In genomic region chr2:35756467-35756866, GRCm38 (mm10) we compare ENCODE assay signal across 18 mouse cellular contexts.
DNase-seq lines count a peak whose midpoint lies in the region; ATAC-seq and TF ChIP-seq lines count a peak whose summit lies in the region.
"Had no signal": no experiment of that assay in that cellular context is flagged by ENCODE, and none has a peak within 500 bp of the region (broad histone marks: within the 10 kb centered on the region; RNA-seq: fewer than 3 reads in every experiment).

No protein-coding gene starts in this region.

- no peak for TF ChIP-seq CTCF in liver, postnatal 0 days (IDR thresholded peaks at IDR 0.05; ENCODE audit: low read depth)
- TF ChIP-seq CTCF in left cerebral cortex, adult 2 months (IDR thresholded peaks at IDR 0.05) = no peak

- H3K27me3 ChIP-seq in liver, postnatal 0 days (ENCODE audit: insufficient read depth, low read length) = no peaks in the 10 kb centered on the region
- H3K27me3 ChIP-seq: forebrain, embryonic 13.5 days; kidney, embryonic 15.5 days; liver, embryonic 15.5 days; stomach, embryonic 15.5 days had no signal

- H3K9ac ChIP-seq in liver, postnatal 0 days (replicated peaks) = no peak overlapping the region
- H3K9ac ChIP-seq: forebrain, embryonic 13.5 days; kidney, embryonic 15.5 days; liver, embryonic 15.5 days; stomach, embryonic 15.5 days had no signal

- H3K27ac ChIP-seq in liver, postnatal 0 days (ENCODE audit: low read depth) = no peak overlapping the region
- H3K27ac ChIP-seq in left cerebral cortex, adult 2 months = no peak overlapping the region
- H3K27ac ChIP-seq: forebrain, embryonic 13.5 days; kidney, embryonic 15.5 days; liver, embryonic 15.5 days; stomach, embryonic 15.5 days had no signal

- WGBS in liver, postnatal 0 days (ENCODE audit: insufficient replicate concordance) = 25% methylated on average over 7 of the region's 7 CpGs

- no peaks in the 10 kb centered on the region for H3K36me3 ChIP-seq in liver, postnatal 0 days (replicated peaks; ENCODE audit: insufficient read depth, low read length)
- H3K36me3 ChIP-seq: kidney, embryonic 15.5 days; liver, embryonic 15.5 days; stomach, embryonic 15.5 days had no signal

- no peaks in the 10 kb centered on the region for H3K9me3 ChIP-seq in liver, postnatal 0 days (ENCODE audit: low read length)
- H3K9me3 ChIP-seq: forebrain, embryonic 13.5 days; kidney, embryonic 15.5 days; liver, embryonic 15.5 days; stomach, embryonic 15.5 days had no signal

- no peak for TF ChIP-seq EP300 in liver, postnatal 0 days (IDR thresholded peaks at IDR 0.05; ENCODE audit: low read depth)

- intact Hi-C loops in left cerebral cortex, adult 2 months (cut with DNase I) = no loop called here

- DNase-seq in gastrocnemius, adult 18-20 months (ENCODE audit: low spot score) = peak; percentile 13
- DNase-seq in gastrocnemius, postnatal 4 days (ENCODE audit: low spot score in 2 of 2) = no peak
- peak; percentile 36 for DNase-seq in liver, postnatal 0 days
- no peak for DNase-seq in liver
- DNase-seq in c-Kit-positive CD71-negative TER-119-negative erythroid progenitor cells, embryonic 14.5 days (ENCODE audit: low read depth) = peak; percentile 34
- peak; percentile 40 for DNase-seq in skeletal muscle tissue, adult 2 months (ENCODE audit: low read depth, low spot score)
- DNase-seq in adrenal gland, postnatal 36 days = no peak
- no peak for DNase-seq in left cerebral cortex, adult 2 months (ENCODE audit: extremely low spot score in 1 of 2, low spot score in 2 of 2)
- DNase-seq: adrenal gland, postnatal 25 days; cerebellum, adult 11-12 months; gastrocnemius, postnatal 14 days; left cerebral cortex, postnatal 4 days; right cerebral cortex, postnatal 14 days; thymus, postnatal 25 days had no signal

- no peak for ATAC-seq in liver, postnatal 0 days
- ATAC-seq: forebrain, embryonic 13.5 days had no signal

- H3K4me1 ChIP-seq in liver, postnatal 0 days (ENCODE audit: insufficient read depth) = no peaks in the 10 kb centered on the region
- H3K4me1 ChIP-seq: kidney, embryonic 15.5 days; liver, embryonic 15.5 days; stomach, embryonic 15.5 days had no signal

- no peak overlapping the region for H3K4me3 ChIP-seq in liver, postnatal 0 days (ENCODE audit: low read depth, low read length)
- H3K4me3 ChIP-seq in left cerebral cortex, adult 2 months = no peak overlapping the region
- H3K4me3 ChIP-seq: forebrain, embryonic 13.5 days; kidney, embryonic 15.5 days; liver, embryonic 15.5 days; stomach, embryonic 15.5 days had no signal

- H3K4me2 ChIP-seq in liver, postnatal 0 days (ENCODE audit: low read depth, low read length) = no peak overlapping the region
- H3K4me2 ChIP-seq: forebrain, embryonic 13.5 days; kidney, embryonic 15.5 days; liver, embryonic 15.5 days; stomach, embryonic 15.5 days had no signal

Comparison
In these comparisons a context has a peak if more than half of its experiments do, and no peak if none do; other contexts are left out.
1. DNase-seq: peak in gastrocnemius, adult 18-20 months (single experiment), liver, postnatal 0 days (single experiment), c-Kit-positive CD71-negative TER-119-negative erythroid progenitor cells, embryonic 14.5 days (single experiment) and skeletal muscle tissue, adult 2 months (single experiment); none in gastrocnemius, postnatal 4 days (0 of 2), liver (single experiment), adrenal gland, postnatal 36 days (0 of 2) and left cerebral cortex, adult 2 months (0 of 2).